Mouse (Mus musculus) neutrophil, adult 65 days (primary cell): ENCODE measurements around the gene Olfr152. TPM values are rescaled to one million over a fixed set of nuclear protein-coding genes. Genes with fewer than 3 reads are reported as not detected.

Source experiments
- total RNA-seq: library from RNA; stranded (reverse); gene quantifications from 2 replicates; pipeline ENCODE4 v1.2.4, GENCODE M21; 2023

The Olfr152 gene
- not detected in 2 replicates for total RNA-seq

DNA sequence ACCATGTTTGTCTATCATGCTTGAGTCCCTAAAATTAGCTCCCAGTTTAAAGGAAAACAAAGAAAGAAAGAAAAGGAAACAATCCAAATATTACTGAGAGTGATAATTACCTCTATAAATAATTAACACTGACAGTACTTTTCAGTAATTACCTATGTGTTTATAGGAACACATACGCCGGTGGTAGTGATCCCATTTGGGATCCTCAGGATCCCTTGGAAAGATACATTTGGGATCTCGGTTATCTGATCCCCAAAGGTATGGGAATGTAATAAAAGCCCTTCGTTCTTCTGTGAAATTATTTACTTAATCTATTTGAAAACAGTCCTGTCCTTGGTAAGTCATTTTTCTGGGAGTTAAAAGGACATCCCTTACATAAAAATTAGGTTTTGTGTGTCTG, at the start of gene Olfr152:
Gene Olfr152 (plus strand): TSS at position 301 of the 400 bp plus-strand sequence.

DNA sequence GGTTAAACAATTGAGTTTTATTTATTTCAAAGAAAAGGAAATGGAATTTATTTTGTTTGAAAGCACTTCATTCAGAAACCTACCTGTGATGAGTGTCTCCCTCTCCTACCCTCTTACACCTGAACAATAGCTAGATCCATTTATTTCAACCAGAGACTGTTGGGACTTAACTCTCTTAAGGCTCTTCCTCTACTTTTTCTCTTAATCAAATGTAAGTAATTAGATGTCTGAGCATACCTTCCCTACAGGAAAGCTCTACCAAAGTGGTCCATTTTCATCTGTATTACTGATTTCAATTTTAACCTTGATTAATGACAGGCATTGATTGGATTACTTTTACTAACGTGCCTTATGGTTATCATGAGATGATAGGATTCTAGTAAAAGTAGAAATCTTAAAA, 39.4 kb upstream of the Olfr152 start, which contains the start of gene Olfr1138:
Gene Olfr1138 (minus strand): TSS at position 101 of the 400 bp plus-strand sequence.

DNA sequence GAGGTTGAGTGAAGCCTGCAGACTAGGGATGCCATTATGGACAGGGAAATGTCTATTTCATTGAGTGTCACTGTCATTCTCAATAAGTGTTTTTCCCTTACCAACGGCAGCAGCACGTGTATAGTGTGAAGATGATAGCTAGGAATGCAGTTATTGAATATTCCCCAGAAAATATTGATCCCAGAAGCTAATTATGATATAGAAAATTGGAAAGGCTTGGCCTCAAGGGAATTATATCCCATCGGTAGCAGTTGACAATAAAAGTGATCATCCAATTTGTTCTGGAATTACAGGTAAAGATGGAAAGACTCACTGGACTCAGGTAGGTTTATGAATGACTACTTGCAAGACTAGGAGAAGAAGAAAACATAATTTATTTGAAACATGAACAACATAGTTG, 35.8 kb upstream of the Olfr152 start, which contains the start of gene Olfr1140:
Gene Olfr1140 (plus strand): TSS at position 301 of the 400 bp plus-strand sequence.

DNA sequence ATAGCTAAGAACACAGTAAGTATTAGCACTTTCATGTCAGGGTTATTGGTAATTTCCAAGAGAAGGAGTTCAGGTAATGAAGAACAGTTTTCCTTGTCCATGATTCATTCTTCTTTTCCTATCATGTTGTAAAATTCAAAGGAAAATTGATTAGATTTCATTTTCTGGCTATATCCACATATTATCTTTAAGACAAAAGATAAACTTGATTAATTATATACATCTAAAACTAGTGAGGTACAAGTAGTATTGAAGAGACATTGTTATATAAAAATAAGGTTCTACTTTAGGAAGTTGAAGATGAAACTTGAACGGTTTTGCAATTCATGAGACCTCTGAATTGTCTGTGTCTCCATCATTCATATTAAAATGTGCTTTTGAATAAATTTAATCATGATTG, 25.4 kb upstream of the Olfr152 start, which contains the start of gene Olfr1141:
Gene Olfr1141 (minus strand): TSS at position 101 of the 400 bp plus-strand sequence.

DNA sequence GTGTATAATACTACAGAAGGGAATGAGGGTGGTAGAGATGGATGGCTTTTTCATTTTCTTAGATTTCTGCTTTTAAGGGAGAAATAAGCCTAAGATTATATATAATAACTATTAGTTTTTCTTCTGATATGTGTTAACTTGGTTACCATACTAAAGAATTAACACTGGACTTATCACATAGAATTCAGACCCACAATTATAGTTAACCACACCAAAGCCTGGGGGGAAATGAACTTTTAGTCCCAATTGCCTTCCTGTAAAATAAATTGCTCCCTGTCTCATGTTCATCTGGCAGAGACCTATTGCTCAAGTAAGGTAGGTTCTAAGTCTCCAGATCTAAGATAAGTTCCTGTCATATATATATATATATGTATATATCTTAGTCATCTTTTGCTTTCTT, 21.0 kb downstream of the Olfr152 start, which contains the start of gene Olfr1143:
Gene Olfr1143 (plus strand): TSS at position 301 of the 400 bp plus-strand sequence.

DNA sequence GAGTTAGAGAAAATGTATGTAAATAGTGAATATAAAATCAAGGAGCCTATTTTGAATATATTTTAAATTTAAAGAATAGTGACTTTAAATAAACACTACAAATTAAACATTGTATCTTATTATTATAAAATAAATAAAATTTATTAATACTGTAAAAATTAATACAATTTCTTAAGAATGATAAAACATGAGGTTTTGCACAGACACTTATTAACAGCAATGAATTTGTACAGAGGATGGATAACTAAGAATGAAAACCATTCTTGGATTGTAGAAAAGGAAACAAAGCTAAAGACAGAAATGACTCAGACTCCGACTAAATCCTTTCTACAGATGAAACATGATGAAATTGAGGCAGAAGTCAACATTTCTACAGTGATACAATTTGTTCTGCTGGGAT, 30.2 kb downstream of the Olfr152 start, which contains the start of gene Olfr1145:
Gene Olfr1145 (plus strand): TSS at position 301 of the 400 bp plus-strand sequence.

DNA sequence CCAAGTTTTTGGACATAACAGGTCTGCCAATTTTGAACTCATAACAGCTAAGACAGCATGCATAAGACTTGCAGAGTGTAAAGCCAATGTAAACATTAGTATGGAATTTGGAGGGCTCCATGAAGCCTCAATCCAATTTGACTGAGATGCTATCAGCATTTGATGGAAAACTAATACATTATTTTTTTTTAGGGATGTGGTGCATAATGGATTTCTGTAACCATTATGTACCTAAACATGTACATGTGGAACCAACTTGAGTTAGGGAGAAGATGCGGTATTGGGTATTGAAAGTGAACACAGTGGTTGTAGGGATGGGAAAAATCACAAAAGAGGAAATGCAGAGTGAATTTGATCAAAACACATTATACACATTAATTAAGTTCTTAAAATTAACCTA, 51.0 kb downstream of the Olfr152 start, which contains the start of gene Olfr1148:
Gene Olfr1148 (plus strand): TSS at position 301 of the 400 bp plus-strand sequence.

Other genes starting within 250 kb of the Olfr152 start
- gene Olfr153, start 247.7 kb upstream of the Olfr152 start, total RNA-seq: not detected in 2 replicates
- not detected in 2 replicates for gene Olfr1128, start 233.9 kb upstream of the Olfr152 start, total RNA-seq
- gene Olfr1129, start 205.6 kb upstream of the Olfr152 start, total RNA-seq: not detected in 2 replicates
- gene Olfr1130, start 173.3 kb upstream of the Olfr152 start, total RNA-seq: not detected in 2 replicates
- gene Olfr1131, start 152.4 kb upstream of the Olfr152 start, total RNA-seq: not detected in 2 replicates
- not detected in 2 replicates for gene Olfr1132, start 141.9 kb upstream of the Olfr152 start, total RNA-seq
- gene Olfr1133, start 132.1 kb upstream of the Olfr152 start, total RNA-seq: not detected in 2 replicates
- not detected in 2 replicates for gene Olfr1134, start 121.0 kb upstream of the Olfr152 start, total RNA-seq
- gene Olfr1135, start 105.8 kb upstream of the Olfr152 start, total RNA-seq: not detected in 2 replicates
- gene Olfr1136, start 85.5 kb upstream of the Olfr152 start, total RNA-seq: not detected in 2 replicates
- gene Olfr1137, start 66.3 kb upstream of the Olfr152 start, total RNA-seq: not detected in 2 replicates
- gene Olfr1138, start 39.5 kb upstream of the Olfr152 start, total RNA-seq: not detected in 2 replicates
- gene Olfr1140, start 35.7 kb upstream of the Olfr152 start, total RNA-seq: not detected in 2 replicates
- not detected in 2 replicates for gene Olfr1141, start 25.5 kb upstream of the Olfr152 start, total RNA-seq
- not detected in 2 replicates for gene Olfr1143, start 21.1 kb downstream of the Olfr152 start, total RNA-seq
- gene Olfr1145, start 30.3 kb downstream of the Olfr152 start, total RNA-seq: not detected in 2 replicates
- gene Olfr1148, start 51.0 kb downstream of the Olfr152 start, total RNA-seq: not detected in 2 replicates
- not detected in 2 replicates for gene Olfr1150-ps1, start 64.5 kb downstream of the Olfr152 start, total RNA-seq
- gene Olfr1151, start 76.4 kb downstream of the Olfr152 start, total RNA-seq: not detected in 2 replicates
- gene Olfr1152, start 87.0 kb downstream of the Olfr152 start, total RNA-seq: not detected in 2 replicates
- gene Olfr1153, start 115.5 kb downstream of the Olfr152 start, total RNA-seq: not detected in 2 replicates
- gene Olfr1154, start 125.7 kb downstream of the Olfr152 start, total RNA-seq: not detected in 2 replicates
- not detected in 2 replicates for gene Olfr1155, start 165.7 kb downstream of the Olfr152 start, total RNA-seq
- gene Olfr1156, start 173.6 kb downstream of the Olfr152 start, total RNA-seq: not detected in 2 replicates
- not detected in 2 replicates for gene Olfr1157, start 188.8 kb downstream of the Olfr152 start, total RNA-seq
- gene Olfr74, start 195.2 kb downstream of the Olfr152 start, total RNA-seq: not detected in 2 replicates
- gene Olfr1158, start 210.6 kb downstream of the Olfr152 start, total RNA-seq: not detected in 2 replicates
- not detected in 2 replicates for gene Olfr1160, start 228.8 kb downstream of the Olfr152 start, total RNA-seq
- gene Olfr1161, start 243.3 kb downstream of the Olfr152 start, total RNA-seq: not detected in 2 replicates